Mouse (Mus musculus) hindbrain, embryonic 16.5 days (tissue): ENCODE measurements at regions not wholly inside any gene's neighbourhood (a gene's known extent, or its start where the extent isn't known, plus 50 kb on each side); places are given as distances from the start of the nearest gene placed in this dataset.

Experiments
- ATAC-seq: fragments of 200-750 bp; cut with Nextera tagmentation; 2 replicates; pipeline ENCODE4 v1.8.0; 2017; ENCODE audit warnings: moderate TSS enrichment, moderate library complexity
- H3K27ac ChIP-seq: fragments of 300-500 bp; sonication (generic); 2 replicates; pipeline ENCODE4 v1.5.1; 2014; ENCODE audit warnings: low read depth, mild to moderate bottlenecking, control low read depth, low read length, moderate library complexity
- H3K27me3 ChIP-seq: fragments of 300-500 bp; sonication (generic); replicated peaks from 2 replicates; pipeline ENCODE4 v1.6.1; 2014; ENCODE audit warnings: low read length; ENCODE audit not compliant: control insufficient read depth, insufficient read depth
- H3K36me3 ChIP-seq: fragments of 300-500 bp; sonication (generic); 2 replicates; pipeline ENCODE4 v1.6.1; 2014; ENCODE audit warnings: mild to moderate bottlenecking, low read length, moderate library complexity, mixed read lengths; ENCODE audit not compliant: control insufficient read depth, insufficient read depth
- H3K4me1 ChIP-seq: fragments of 300-500 bp; sonication (generic); 2 replicates; pipeline ENCODE4 v1.6.1; 2014; ENCODE audit warnings: low read depth, low read length; ENCODE audit not compliant: control insufficient read depth, insufficient read depth
- H3K4me2 ChIP-seq: fragments of 300-500 bp; sonication (generic); 2 replicates; pipeline ENCODE4 v1.6.1; 2014; ENCODE audit warnings: mild to moderate bottlenecking, low read length, control low read depth, moderate library complexity
- H3K4me3 ChIP-seq: fragments of 300-500 bp; sonication (generic); 2 replicates; pipeline ENCODE4 v1.5.1; 2014; ENCODE audit warnings: mild to moderate bottlenecking, low read length, control low read depth, moderate library complexity
- H3K9ac ChIP-seq: fragments of 300-500 bp; sonication (generic); 2 replicates; pipeline ENCODE4 v1.6.1; 2014; ENCODE audit warnings: low read depth, mild to moderate bottlenecking, control low read depth, low read length, moderate library complexity
- H3K9me3 ChIP-seq: fragments of 300-500 bp; sonication (generic); 2 replicates; pipeline ENCODE4 v1.6.1; 2014; ENCODE audit warnings: mild to moderate bottlenecking, low read length, moderate library complexity; ENCODE audit not compliant: control insufficient read depth
- WGBS: fragments of 180-500 bp; shearing (Covaris S2); extraction: QIAGEN DNeasy Blood & Tissue Kit; methylation state at CpG from one replicate; pipeline ENCODE4 v1.1.7; 2014; 5-methylcytosine and 5-hydroxymethylcytosine counted together

DNA sequence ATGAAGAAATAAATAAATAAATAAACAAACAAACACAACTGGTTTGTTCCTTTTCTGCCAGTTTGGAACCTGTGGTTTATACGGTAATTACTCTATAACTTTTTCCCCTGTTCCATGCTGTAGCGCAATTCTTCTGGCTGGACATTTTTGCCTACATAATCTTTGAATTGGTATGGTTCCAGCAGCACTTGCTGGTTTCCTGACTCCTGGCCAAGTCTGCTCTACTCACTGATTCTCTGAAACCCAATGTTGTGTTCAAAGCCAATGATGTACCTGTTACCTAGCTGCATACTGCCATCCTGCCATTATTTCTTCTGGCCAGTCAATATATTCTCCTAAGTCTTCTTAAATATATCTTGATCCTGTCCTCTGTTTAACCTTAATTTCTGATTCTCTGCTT lies 408.7 kb downstream of the Hace1 start:
- Histone ChIP-seq H3K9me3 (no peaks in the 10 kb centered on the region), H3K4me1 (no peaks in the 10 kb centered on the region), H3K27ac (no peak overlapping the region), H3K27me3 (no peaks in the 10 kb centered on the region), H3K4me2 (no peak overlapping the region), H3K9ac (no peak overlapping the region), H3K4me3 (no peak overlapping the region), H3K36me3 (no peaks in the 10 kb centered on the region)
- ATAC-seq = no peak
- 80% methylated on average over 2 of the region's 2 CpGs for WGBS

DNA sequence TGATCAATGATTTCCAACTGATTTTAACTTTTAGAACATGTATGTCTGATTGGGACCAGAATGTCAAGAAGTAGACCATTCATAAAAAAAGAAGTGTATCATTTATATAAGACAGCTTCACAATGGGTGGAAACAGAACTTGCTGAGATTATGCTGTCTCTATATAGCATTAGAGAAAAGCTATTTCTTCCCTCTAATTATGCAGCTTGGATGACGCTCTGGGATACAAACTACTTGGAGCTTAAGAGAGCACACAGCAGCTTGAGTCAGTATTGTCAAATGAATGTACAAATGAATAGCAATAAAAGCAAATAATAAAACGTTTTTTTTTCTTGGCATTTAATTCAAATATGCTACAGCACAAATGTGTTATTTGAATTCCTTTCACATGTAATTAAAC lies 428.7 kb downstream of the Hace1 start:
- Histone ChIP-seq H3K9me3 (no peaks in the 10 kb centered on the region), H3K4me1 (no peaks in the 10 kb centered on the region), H3K27me3 (no peaks in the 10 kb centered on the region), H3K9ac (no peak overlapping the region), H3K4me3 (no peak overlapping the region), H3K36me3 (no peaks in the 10 kb centered on the region), H3K27ac (no peak overlapping the region), H3K4me2 (no peak overlapping the region)
- ATAC-seq = no peak
- WGBS = 40% methylated on average over 2 of the region's 2 CpGs

DNA sequence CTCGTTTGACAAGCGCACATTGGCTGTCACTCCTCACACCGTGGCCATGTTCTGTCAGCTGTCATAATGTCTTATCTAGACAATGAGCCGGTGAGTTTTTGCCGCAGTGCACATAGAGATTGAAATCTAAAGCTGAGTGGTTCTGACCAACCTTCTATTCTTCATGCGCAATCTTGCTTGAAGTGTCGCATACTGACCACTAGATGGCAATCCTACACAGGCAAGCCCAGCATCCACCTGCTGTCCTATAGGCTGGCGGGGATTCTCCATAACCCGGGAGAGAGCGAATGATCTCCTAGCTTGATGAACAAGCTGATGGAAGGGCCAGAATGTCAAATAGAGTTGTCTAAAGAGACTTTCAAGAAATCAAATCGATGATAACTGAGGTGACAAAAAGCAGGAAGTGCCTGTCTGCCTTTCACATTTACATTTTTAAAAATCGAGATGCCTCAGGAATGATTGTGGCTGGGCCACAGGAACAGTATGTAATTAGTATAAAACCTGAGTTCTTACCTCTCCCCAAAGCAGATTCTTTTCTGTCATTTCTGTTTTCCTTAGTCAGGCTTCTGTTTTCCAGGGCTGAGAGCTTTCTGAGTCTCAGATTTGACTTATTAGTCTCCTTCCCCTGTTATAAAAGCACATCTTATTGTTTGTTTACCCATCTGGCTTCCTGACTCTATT lies 434.4 kb downstream of the Hace1 start:
- Histone ChIP-seq H3K4me1 (peaks cover 4% of the 10 kb centered on the region; the same call in 1 of the 2 replicates), H3K9me3 (no peaks in the 10 kb centered on the region), H3K27me3 (no peaks in the 10 kb centered on the region), H3K9ac (no peak overlapping the region), H3K4me2 (peak overlapping the region; percentile 22; the same call in 1 of the 2 replicates), H3K27ac (no peak overlapping the region), H3K4me3 (no peak overlapping the region), H3K36me3 (no peaks in the 10 kb centered on the region)
- ATAC-seq = peak; percentile 94
- WGBS = 23% methylated on average over 12 of the region's 12 CpGs

DNA sequence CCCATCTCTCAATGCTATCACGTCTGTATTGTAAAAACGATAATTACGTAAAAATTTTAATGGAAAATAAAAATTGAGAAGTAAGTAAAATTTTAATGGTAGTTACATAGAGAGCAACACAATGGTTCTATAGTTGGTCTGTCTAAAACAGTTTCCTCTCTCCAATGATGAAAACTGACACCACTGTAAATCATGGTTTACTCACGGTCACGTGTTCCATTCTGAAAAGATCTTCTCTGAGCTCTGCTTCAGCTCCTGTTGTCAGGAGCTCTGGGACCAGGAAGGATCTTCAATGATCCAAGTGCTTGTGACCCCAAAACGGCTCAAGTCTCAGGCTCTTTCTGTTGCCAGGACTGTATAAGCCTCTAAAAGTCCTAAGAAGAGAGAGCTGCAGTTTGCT lies 435.0 kb downstream of the Hace1 start:
- ATAC-seq = no peak
- Histone ChIP-seq H3K9ac (no peak overlapping the region), H3K4me2 (no peak overlapping the region), H3K27me3 (no peaks in the 10 kb centered on the region), H3K9me3 (no peaks in the 10 kb centered on the region), H3K4me3 (no peak overlapping the region), H3K4me1 (peaks cover 4% of the 10 kb centered on the region; the same call in 1 of the 2 replicates), H3K36me3 (no peaks in the 10 kb centered on the region), H3K27ac (no peak overlapping the region)
- WGBS = 75% methylated on average over 6 of the region's 6 CpGs

DNA sequence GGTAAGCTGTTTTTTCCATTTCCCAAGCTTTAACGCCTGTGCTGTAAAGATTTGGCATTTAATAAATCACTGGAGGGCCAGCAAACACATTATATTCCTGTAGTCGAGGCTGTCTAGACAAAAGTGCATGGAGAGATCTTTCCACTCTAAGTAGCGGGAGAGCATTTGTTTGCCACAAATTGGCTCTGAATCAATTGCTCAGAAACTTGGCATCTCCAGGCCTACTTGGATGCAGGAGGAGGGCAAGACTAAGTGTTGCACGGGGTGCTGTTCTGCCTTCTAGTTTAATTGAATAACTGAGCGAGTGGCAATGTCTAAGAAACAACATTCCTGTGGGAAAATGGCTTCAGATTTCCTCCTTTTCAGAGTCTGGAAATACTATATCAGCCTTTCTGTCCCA lies 438.7 kb downstream of the Hace1 start:
- Histone ChIP-seq H3K4me3 (no peak overlapping the region), H3K9me3 (no peaks in the 10 kb centered on the region), H3K27ac (0 out of 2 replicates have a peak overlapping the region, but pooled peaks have one; percentile 23), H3K4me2 (no peak overlapping the region; the same call in 1 of the 2 replicates), H3K4me1 (peaks cover 4% of the 10 kb centered on the region; the same call in 1 of the 2 replicates), H3K27me3 (no peaks in the 10 kb centered on the region), H3K9ac (no peak overlapping the region), H3K36me3 (no peaks in the 10 kb centered on the region)
- peak; percentile 64 for ATAC-seq
- 24% methylated on average over 5 of the region's 5 CpGs for WGBS

DNA sequence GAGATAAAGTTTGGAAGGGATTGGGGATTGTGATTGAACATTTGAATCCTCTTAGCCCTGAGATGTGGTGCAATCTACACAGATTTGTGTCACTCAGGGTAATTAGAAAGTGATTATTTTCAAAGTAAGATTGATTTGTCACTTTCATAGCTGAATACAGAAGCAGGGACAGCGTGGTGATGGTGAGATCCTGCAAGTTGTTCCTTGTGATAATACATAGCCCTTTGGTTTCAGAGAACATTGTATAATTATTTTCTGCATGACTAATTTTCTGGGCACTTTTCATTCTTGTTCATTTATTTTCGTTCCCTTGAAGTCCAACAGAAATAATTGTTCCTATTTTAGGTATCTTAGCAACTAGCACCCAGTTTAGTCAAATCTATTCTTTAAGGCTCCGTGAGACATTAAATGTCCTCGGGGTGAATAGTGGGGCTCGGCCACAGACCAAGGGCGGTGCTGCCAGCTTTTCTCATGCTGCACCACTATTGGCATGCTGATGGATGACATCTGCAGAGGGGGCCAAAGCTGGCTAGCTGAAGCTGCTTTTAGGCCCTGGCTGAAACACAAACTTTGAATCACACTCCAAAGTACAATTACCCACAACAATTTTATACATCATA lies 468.0 kb downstream of the Hace1 start:
- peaks cover 12% of the 10 kb centered on the region for H3K4me1 ChIP-seq
- H3K9me3 ChIP-seq = no peaks in the 10 kb centered on the region
- H3K27me3 ChIP-seq = no peaks in the 10 kb centered on the region
- no peak overlapping the region for H3K4me3 ChIP-seq
- H3K27ac ChIP-seq = no peak overlapping the region
- no peaks in the 10 kb centered on the region for H3K36me3 ChIP-seq
- 21% methylated on average over 6 of the region's 6 CpGs for WGBS
- peak; percentile 78 for ATAC-seq
- no peak overlapping the region for H3K4me2 ChIP-seq
- no peak overlapping the region for H3K9ac ChIP-seq

DNA sequence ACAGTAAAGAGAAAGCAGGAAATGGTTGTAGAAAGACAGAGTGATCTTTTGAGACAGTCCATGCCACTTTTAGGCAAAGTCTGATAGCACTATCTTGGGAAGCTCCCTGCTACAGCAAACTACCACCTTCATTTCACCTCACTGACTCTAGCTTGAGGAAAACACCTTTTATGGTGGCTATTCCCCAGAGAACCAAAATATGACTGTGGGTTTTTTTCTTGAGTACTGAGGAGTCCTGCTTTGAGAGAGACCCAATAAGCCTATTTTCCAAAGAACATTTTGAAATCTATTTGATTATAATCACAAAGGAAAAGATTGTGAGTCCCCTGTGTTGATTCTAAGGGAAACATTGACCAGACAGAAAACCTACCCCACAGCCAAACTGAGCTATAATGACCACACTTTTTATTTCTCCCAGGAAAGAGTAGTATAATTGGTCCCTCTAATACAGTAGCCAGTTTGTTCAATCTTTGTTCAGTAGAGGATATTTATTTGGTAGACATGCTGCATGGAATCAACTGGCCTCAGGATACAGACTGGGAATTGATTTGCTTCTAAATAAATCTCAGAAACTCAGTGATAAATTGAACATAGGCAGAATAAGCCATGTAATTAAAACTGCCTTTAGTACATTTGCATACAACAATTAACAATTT lies 468.6 kb downstream of the Hace1 start:
- H3K27ac ChIP-seq = no peak overlapping the region
- H3K4me1 ChIP-seq = peaks cover 12% of the 10 kb centered on the region
- H3K4me3 ChIP-seq = no peak overlapping the region
- no peaks in the 10 kb centered on the region for H3K27me3 ChIP-seq
- peak; percentile 8; the same call in 1 of the 2 replicates for ATAC-seq
- no peaks in the 10 kb centered on the region for H3K9me3 ChIP-seq
- H3K36me3 ChIP-seq = no peaks in the 10 kb centered on the region
- H3K9ac ChIP-seq = no peak overlapping the region
- no peak overlapping the region for H3K4me2 ChIP-seq

DNA sequence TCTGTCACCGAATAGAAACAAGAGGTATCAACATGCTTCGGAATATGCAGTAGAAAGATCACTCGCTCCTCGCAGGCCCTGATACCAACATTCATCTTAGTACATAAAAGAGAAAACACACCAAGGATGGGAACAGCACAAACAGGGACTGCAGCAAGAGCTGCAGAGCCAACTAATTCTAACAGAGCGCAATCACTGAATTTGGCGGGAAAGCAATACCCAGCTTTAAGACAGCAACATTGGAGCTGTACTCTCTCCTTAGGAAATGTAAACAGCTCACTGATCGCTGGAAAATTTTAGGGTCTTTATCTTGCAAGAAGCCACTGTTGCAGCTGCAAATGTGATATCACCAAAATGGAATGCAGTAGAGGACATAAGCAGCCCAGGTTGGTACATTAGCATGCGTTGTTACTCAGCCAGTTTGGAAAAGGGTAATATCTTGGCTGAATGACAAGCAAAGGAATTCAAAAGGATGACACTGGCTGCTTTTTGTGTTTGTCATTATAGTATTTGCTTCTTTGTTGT lies 469.3 kb downstream of the Hace1 start:
- Histone ChIP-seq H3K9ac (no peak overlapping the region; the same call in 1 of the 2 replicates), H3K27ac (peak overlapping the region; percentile 60; the same call in 1 of the 2 replicates), H3K4me1 (peaks cover 12% of the 10 kb centered on the region), H3K27me3 (no peaks in the 10 kb centered on the region), H3K4me2 (no peak overlapping the region), H3K36me3 (no peaks in the 10 kb centered on the region), H3K9me3 (no peaks in the 10 kb centered on the region), H3K4me3 (no peak overlapping the region)
- ATAC-seq = peak; percentile 38
- WGBS = 56% methylated on average over 8 of the region's 8 CpGs

DNA sequence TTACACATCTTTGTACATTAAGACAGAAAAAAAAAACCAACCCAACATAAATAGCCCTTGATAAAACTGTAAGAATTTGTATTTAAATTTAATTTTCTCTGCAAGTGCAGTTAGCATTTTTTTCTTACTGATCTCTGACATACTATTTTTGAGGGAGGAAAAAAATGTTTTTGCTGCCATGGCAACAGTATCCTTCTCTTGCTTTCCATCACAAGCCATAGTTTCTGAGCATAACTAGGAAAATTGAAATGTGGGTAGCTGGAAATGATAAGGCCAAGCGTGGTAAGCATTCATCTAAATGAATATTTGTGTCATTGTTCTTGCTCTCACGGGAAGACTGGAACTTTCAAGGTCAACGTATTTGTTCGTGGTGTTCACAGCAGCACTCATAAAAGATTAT lies 470.0 kb downstream of the Hace1 start:
- Histone ChIP-seq H3K4me1 (peaks cover 12% of the 10 kb centered on the region), H3K4me3 (no peak overlapping the region), H3K4me2 (peak overlapping the region; percentile 4; the same call in 1 of the 2 replicates), H3K9ac (no peak overlapping the region), H3K27ac (0 out of 2 replicates have a peak overlapping the region, but pooled peaks have one; percentile 29), H3K9me3 (no peaks in the 10 kb centered on the region), H3K27me3 (no peaks in the 10 kb centered on the region), H3K36me3 (no peaks in the 10 kb centered on the region)
- ATAC-seq = no peak
- WGBS = 36% methylated on average over 4 of the region's 4 CpGs
